Mouse (Mus musculus) ES-Bruce4 (cell line): Measurements from ENCODE around the gene Lce3e.

Experiments
- CTCF ChIP-seq: IDR thresholded peaks from one replicate; pipeline ENCODE4 v1.8.1; 2011; ENCODE audit warnings: low read depth, low read length
- EP300 ChIP-seq: IDR thresholded peaks from 2 replicates; pipeline ENCODE4 v1.6.1; 2011; ENCODE audit warnings: low read depth, low read length; ENCODE audit not compliant: insufficient read depth
- POLR2A ChIP-seq: IDR thresholded peaks from one replicate; pipeline ENCODE4 v1.8.1; 2011; ENCODE audit warnings: low read length; ENCODE audit not compliant: insufficient read depth

DNA sequence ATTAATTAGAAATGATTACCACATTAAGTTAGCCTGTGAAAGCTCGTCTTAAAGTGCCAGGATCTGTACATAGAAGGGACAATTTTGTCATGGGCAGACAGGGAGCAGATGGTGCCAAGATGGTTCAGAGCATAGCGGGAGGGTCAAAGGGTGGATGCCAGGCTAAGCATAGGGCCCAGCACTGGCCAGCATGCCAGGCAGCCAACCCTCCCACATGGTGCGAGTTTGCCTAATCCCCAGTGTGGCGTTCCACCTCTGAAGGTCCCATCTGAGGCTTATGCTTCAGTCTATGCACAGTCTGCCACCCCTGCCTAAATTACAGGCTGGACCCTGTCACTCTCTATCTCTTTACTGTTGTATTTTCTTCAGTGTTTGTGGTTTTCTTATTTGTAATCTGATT, 36.0 kb downstream of the Lce3e start:
- no peak for TF ChIP-seq POLR2A
- TF ChIP-seq CTCF, result no peak
- TF ChIP-seq EP300, result no peak
